Mouse (Mus musculus) cerebellum, adult 11-12 months (tissue): Measurements from ENCODE around the gene Rabgap1l.

Experiments used
- DNase-seq: peaks from one replicate; pipeline ENCODE4 v3.0.0; 2022

Rabgap1l gene

DNA sequence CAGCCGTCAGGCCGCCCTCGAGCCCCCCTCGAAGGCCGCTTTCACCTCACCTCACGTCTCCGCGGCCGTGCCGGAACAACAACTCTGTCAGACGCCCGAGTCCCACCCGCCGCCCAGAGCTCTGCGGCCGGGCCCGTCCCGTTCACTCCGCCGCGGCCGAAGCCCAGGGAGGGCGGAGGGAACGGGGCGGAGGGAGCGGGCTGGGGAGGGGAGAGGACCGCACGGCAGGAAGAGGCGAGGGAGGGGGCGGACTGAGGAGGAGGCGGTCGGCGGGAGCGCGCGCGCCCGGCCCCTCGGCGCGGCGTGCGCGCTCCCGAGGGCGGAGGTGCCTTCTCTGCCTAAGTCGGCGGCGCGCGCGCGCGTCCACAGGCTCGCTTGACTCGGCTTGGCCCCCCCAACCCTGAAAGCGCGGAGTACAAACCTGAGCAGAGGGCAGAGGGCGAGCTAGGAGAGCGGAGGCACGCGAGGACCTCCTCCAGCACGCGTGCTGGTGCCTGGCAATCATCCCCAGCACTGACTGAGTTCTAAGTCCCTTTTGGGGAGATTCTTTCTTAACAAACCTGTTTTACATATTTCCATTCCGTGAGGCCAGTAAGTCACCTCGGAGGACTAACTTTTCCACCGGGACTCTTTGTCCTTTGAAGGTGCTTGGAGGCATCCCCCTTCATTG lies at the start of gene Rabgap1l:
TSS of gene Rabgap1l (minus strand) at position 526 of the 670 bp plus-strand sequence.
- peak; percentile 90 for DNase-seq

DNA sequence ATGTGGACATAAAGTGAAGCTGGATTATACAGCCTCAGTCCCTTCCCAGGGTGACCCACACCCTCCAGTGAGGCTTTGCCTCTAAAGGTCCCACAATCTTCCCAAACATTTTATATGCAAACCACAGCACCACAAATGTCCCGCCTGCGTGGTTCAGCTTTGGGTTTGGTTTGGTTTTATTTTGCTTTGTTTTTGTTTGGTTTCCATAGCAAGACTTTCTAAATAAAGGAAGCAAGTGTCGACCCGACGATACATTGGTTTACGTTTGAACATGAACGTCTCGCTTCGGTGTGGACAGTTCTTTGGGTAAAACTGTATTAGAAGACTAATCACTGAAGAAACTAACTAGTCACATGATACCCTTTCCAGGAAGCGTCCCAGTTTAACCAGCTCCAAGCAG lies 49.6 kb upstream of the Rabgap1l start:
- no peak for DNase-seq

DNA sequence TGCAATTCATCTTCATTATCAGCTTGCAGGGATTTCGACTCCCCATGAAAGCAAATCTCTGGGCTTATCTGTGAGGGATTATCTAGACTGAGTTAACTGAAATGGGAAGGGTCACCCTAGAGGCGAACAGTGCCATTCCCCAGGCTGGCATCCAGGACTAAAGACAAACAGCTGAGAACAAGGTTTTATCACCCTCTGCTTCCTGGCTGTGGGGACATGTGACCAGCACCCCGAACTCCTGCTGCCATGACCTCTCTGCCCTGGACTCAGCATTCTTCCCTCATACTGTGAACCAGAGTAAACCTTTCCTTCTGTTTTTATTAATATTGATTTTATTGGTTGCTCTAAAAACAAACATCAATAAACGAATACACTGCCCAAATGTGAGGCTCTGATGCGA lies 47.6 kb upstream of the Rabgap1l start:
- DNase-seq = no peak

DNA sequence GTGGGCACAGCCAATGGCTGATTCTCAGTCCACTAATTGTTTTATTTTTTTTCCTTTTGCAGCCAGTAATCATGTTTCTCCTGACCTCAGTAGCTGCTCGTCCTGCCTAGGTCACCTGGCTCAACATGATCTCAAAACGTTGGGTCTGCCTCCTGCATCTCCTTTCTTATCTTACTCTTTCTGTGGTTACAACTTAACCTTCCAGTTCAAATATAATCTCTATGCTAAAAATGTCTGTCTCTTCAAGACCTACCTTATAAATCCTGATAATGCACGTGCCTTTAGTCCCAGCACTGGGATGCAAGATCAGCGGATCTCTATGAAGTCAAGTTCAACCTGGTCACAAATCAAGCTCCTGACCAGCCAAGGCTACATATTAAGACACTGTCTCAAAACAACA lies 46.1 kb upstream of the Rabgap1l start:
- DNase-seq = no peak

DNA sequence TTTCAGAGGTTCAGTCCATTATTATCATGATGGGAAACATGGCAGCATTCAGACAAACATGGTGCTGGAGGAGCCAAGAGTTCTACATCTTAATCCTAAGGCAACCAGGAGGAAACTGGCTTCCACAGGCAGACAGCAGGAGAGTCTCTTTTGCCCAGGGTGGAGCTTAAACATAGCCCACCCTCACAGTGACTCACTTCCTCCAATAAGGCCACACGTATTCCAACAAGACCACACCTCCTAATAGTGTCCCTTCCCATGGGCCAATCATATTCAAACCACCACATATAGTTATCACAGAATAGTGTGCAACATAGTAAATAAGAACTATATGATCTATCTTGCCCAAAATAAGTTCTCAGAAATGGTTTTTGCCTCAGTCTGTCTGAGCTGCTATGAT lies 41.4 kb upstream of the Rabgap1l start:
- DNase-seq = no peak

DNA sequence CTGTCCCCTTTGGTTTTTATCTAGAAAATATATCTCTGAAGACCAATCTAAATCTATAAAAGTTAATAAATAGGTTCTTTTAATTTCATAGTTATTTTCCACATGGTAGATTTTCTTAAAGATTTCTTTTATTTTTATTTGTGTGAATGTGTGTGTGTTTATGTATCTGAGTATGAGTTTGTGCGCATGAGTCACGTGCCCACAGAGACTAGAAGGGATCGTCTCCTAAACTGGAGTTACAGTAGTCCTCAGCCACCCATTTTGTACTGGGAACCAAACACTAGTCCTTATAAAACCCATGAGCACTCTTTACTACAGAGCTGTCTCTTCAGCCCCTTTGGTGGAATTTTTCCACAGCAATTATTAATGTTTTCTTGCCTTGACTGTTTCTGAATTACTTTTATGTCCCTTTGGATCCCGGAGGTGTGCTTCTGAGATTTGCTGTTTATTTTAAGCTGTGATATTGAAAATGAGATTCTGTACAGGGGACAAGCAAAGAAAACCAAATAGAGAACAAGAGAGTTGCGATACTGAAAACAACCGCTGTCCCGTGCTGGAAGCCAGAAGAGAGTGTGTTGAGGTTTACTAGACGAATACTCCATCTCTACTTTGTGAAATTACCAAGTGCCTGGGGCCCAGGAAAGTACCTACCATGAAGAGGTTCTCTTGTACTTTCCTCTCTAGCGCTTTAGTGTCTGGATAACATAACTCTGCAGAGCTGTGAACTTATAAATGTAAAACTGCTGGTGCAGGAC lies 39.4 kb upstream of the Rabgap1l start:
- DNase-seq = no peak

DNA sequence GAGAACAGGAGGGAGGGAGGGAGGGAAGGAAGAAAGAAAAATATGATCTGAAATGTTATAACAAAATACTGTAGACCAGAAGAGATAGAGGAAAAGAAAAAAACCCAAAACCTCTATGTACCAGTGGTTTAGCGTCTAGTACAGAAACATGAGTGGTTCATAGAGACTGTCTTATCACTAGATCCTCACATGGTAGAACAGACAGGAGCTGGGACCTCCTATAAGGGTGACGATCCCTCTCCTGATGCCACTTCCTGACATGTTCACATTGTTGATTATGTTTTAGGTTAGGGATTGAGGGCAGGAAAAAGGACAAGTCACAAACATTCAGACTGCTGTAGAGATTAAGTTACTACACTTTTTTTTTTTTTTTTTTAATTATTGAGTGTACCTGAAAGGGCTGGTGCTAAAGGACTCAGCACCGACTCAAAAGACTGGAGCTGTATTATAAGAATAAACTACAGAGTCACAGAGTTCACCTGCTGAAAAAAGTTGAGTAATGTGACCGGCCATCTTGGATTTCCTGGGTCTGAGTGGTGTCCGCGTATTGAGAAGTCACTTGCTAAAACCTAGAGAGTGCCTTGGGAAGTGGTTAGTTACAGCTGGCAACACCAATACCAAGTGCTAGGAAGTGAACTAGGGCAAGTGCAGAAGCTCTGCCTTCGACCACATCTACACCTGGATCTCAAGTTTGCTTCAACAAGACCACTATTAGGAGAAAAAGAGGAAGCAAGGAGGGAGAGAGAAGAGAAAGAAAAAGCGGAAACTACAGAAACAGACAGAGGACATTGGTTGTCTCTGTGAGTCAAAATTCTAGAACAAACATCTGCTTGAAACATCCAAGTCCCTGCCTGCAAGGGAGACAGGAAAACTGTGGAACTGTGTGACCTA lies 37.8 kb upstream of the Rabgap1l start:
- no peak for DNase-seq

DNA sequence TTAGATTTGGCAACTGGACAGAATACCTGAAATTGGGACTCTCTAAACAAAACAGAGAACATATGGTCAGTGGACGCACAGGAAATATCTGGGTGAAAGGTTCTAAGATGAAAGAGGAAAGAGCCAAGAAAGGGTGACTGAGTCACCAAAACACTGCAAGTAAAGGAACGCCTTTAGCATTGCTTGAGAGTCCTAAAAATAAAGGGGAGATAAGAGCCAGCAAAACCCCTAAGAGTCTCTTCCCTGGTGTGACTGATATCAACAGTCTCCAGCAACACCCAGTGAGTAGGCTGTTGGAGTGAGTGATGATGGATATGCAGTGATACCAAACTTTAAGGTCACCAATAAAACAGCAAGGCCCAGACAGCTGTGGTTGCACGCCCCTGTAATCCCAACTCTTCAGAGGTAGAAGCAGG lies 32.4 kb upstream of the Rabgap1l start:
- DNase-seq = peak; percentile 61

DNA sequence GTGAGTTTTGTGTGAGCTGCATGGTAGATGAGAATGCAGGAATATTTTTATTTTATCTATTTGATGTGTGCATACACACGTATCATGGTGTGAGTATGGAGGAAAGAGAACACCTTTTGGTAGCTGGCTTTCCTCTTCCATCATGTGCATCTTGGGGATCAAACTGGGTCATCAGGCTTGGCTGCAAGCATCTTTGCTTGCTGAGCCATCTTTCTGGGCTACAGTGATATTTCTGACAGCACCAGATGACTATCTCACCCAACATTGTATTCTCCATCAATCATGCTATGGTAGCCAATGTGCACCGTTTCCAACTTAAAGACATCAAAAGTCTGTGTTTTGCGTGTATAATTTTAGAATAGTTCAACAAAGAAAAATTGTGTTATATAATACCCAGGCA lies 30.6 kb upstream of the Rabgap1l start:
- peak; percentile 59 for DNase-seq

DNA sequence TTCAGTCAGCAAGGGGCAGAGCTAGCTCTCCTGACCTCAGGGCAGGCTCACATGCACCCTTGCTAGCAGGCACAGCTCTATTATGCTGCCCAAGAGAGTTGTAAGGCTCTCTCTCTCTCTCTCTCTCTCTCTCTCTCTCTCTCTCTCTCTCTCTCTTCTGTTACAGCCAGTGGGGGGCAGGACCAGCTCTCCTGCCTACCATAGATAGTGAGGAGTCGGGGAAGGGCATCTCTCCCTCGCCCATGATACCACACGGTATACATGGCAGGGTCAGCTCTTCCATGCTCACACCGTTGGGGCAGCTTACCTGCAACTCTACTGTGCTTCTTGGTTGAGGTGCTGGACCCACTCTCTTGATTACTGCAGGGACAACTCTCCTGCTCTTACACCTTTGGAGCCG lies 21.2 kb upstream of the Rabgap1l start:
- no peak for DNase-seq

DNA sequence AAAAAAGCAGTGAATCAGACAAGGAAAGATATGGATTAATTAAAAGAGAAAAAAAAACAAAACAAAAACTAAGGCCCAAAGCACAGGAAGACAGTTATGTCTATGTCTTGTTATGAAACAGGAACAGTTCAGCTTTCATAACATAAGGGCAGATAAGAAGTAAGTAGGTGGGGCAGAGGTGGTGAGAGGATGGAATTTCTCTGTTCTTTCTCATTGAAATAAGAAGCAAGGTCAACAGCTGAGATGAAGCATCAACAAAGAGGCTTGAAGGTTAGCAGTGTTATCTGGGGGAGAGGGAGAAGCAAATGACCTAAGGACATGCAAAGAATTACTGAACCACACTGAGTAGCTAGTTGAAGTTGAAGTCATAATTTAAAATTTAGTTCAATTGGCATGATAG lies 19.4 kb upstream of the Rabgap1l start:
- DNase-seq = no peak

DNA sequence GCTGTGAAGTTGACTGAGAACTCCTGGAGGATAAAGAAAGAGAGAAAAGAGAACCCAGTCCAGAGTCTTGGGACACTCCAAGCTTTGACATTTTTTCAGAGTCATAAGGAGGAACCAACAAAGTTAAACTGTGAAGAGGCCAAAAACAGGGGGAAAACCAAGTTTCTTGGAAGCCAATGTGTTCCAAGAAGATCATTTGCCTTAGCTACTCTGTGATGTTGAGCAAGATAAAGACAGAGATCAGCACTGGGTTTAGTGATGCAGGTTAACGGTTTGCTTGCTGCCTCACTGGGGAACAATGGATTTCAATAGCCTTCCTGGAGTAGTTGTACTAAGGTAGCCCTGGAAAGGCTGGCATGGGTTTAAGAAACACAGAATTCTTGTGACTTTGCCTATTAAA lies 18.9 kb upstream of the Rabgap1l start:
- DNase-seq = no peak

DNA sequence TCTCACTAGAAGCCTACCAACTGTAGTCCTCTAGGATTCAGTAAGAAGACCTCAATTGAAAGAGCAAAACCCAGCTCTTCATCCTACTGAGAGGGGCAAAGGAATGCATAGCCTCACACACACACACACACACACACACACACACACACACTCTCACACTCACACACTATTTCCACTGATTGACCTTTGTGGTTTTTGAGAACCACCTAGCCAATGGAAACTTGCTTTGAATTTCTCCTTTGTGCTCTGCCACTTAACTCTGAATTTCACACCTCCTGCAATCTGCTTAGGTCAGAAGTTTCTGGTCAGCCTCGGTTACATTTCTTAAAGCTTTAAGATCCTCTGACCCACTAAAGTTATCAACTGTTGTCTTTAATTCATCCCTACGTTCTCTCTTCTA lies 12.3 kb upstream of the Rabgap1l start:
- no peak for DNase-seq

DNA sequence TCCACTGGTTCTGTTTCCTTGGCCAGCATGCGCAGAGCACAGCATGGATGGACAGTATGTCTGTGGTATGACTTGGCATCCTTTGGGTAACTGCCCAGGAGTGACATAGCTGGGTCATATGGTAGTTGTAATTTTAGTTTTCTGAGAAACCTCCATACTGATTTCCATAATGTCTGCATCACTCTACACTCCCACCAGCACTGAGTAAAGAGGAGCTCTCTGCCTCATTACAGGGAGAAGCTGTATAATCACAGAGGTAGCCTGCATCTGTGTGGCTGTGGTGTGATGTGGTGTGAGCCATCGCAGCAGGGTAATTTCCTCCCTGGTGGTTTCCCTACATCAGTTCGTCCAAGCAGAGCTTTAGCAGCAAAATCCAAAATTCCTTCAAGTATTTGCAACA lies 7.0 kb upstream of the Rabgap1l start:
- DNase-seq = no peak

DNA sequence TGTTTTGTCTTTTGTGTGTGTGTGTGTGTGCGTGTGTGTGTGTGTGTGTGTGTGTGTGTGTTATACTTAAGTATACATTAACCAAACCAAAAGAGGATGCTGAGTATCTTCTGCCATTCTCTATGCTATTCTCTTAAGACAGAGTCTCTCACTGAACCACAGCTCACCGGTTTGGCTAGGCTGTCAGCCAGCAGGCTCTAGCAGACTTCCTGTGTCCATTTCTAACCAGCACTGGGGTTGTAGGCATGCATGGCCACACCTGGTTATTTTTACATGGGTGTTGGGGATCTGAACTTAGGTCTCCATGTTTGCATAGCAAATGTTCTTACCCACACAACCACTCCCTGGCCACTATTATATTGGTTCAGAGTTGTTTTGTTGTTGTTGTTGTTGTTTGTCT lies 2.0 kb upstream of the Rabgap1l start:
- no peak for DNase-seq

DNA sequence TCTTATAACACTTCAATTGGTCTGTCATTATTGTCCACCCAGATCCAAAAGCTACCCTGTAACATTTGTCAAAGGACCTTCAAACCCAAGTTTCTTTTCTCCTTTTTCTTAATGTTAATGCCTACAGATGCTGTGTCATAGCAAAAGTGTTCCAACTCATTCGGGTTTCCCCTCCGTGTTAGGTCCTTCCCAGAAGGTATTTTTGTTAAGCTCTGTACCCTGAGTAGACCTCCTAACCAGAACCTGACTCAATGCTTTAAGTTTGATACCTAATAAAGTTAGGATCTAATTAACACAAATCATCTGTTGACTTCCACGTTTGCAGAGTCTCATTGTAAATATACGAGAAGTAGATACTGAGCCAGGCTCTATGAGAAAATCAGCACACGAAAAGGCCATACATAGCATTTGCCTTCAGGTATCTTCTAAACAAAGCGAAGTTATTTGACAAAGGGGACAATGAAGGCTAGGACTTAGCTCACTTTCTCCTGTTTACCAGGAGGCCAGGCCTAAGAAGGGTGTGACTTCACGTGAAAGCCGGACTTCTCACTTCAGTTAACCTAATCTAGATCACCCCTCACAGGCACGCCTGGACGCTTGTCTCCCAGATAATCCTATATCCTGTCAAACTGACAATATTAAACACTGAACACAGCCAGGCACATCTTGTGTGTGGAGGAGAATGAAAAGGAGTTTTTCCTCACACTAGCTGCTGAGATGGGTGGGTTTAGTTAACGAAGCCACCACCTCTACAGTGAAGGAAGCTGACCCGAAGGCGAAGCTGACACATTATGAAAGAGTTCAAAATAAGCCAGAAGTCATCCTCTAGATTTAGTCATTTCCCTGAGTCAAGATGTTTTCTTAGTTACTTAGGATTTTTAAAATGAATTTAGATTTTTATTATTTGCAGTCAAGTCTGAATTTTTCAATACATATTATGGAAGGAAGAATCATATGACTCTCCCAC lies 1.1 kb upstream of the Rabgap1l start:
- no peak for DNase-seq

DNA sequence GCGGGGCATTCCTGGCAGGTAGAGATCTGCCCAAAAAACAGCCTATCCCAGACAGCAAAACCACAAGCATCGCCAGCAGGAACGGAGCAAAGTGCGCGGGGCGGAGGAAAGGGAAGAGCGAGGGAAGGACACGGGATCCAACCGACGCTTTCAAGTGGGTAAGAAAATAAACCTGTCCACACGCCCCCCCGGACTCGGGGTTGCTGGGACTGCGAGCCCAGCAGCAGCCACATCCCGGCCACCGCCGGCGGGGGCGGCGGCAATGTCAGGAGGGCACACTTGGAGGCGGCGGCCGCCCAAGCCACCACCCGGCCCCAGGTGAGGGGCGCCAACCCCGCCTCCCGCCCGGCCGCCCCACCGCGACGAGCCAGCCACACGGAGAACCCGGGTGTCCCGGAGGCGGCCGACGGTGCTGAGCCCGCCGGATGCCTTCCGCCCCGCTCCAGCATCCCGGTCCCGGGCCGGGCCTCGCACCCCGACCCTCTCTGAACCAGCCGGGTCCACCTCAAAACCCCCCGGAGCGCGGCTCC lies 790 bp downstream of the Rabgap1l start:
- DNase-seq = peak; percentile 67

DNA sequence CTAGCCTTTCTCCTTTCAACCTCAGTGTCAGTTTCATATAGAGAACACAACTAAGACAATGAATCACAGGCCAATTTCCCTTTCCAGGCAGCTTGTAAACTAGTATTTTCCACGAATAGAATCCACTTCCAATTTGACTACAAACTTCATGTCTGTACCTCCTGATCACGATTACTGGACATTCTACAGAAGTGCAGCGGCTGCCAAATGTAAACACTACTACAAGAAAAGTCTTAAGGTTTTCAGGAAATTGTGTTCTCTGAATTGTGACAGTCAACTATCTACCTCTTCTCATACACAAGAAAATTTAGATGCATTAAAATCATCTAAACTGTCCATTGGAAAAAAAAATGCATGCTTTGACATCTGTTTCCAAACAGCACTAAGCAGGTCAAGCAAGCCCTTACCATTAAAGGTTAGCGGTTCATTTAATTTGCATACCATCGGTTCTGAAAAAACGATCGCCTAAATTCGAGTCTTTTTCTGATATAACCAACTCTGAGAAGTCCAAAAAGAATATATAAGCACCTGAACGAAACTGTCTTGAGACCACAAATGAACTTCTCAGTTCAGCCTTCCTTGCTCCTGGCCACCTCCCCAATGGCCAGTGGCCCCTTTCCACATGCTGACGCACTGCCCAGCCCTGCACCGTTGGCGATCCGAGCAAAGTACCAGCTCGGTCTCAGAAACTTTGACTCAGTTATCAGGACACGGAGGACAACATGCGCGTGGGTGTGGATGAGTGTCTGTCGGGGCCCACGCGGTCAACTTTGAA lies 1.4 kb downstream of the Rabgap1l start:
- no peak for DNase-seq

DNA sequence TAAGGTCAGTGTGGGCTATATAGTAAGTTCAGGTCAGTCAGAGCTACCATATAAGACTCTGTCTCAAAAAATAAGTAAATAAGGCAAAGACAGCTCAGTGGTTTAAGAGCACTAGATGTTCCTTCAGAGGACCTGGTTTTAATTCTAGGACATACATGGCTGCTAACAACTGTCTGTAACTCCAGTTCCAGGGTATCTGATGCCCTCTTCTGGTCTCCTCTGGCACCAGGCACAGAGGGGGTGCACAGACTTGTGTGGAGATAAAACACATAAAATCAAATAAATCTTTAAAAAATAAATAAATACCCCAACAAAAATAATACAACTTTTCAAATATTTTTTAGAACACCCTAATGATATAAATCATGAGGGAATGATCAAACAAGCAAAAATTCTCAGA lies 2.4 kb downstream of the Rabgap1l start:
- no peak for DNase-seq

DNA sequence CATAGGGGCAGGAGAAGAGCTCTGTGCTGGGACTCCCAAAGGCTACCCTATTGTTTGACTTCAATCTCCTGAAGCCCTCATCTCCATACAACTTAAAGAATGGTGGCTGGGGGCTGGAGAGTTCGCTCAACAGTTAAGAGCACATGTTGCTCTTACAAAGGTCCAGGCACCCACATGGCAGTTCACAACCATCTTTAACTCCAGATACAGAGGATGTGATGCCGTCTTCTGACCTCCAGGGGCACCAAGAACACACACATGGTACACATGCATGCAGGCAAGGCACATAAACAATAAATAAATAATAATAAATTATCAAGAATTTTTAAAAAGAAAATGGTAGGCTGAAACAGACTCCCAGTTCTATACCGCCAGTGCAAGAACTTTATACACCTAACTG lies 3.1 kb downstream of the Rabgap1l start:
- no peak for DNase-seq

DNA sequence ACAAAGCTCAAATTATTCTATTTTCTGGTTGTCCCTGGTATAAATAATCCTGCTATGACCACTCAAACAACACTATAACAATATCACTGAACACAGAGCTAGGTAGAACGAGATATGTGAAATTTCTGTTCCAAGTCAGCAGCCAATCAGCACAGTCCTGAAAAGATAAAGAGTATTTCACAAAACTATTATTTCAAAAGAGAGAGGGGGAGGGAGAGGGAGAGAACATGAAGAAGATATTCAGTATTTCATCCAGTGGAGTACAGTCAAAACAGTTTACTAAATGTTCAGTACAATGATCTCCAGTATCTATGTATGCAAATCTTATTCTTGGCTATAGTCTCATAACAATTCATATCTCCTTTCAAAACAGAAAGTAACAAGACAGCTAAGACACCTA lies 5.1 kb downstream of the Rabgap1l start:
- DNase-seq = no peak
